Mouse (Mus musculus) liver, embryonic 13.5 days (tissue): ENCODE results near the gene Spin2f. TPM values are rescaled to one million over a fixed set of nuclear protein-coding genes. Genes with fewer than 3 reads are reported as not detected.
"Not testable (repeated sequence)": the region's sequence is repeated elsewhere in the genome, so short reads cannot be mapped to it uniquely, and the experiment has no call there.

Source experiments
- ATAC-seq: fragments of 200-750 bp; cut with Nextera tagmentation; 2 replicates; pipeline ENCODE4 v1.8.0; 2017; ENCODE audit warnings: low read depth, mild to moderate bottlenecking, moderate number of reproducible peaks, moderate library complexity
- DNase-seq: peaks from one replicate; pipeline ENCODE4 v3.0.0; 2022
- H3K27ac ChIP-seq: fragments of 300-500 bp; sonication (generic); 2 replicates; pipeline ENCODE4 v1.5.1; 2015; ENCODE audit warnings: moderate library complexity, mild to moderate bottlenecking, inconsistent platforms
- H3K27me3 ChIP-seq: fragments of 300-500 bp; sonication (generic); 2 replicates; pipeline ENCODE4 v1.6.1; 2015; ENCODE audit warnings: mild to moderate bottlenecking, inconsistent platforms
- H3K36me3 ChIP-seq: fragments of 300-500 bp; sonication (generic); 2 replicates; pipeline ENCODE4 v1.6.1; 2015; ENCODE audit warnings: mild to moderate bottlenecking, inconsistent platforms
- H3K4me1 ChIP-seq: fragments of 300-500 bp; sonication (generic); replicated peaks from 2 replicates; pipeline ENCODE4 v1.6.1; 2015; ENCODE audit warnings: inconsistent platforms
- H3K4me2 ChIP-seq: fragments of 300-500 bp; sonication (generic); 2 replicates; pipeline ENCODE4 v1.6.1; 2015; ENCODE audit warnings: inconsistent platforms, mild to moderate bottlenecking, moderate library complexity
- H3K4me3 ChIP-seq: fragments of 300-500 bp; sonication (generic); replicated peaks from 2 replicates; pipeline ENCODE4 v1.5.1; 2015; ENCODE audit warnings: mild to moderate bottlenecking, inconsistent platforms
- H3K9ac ChIP-seq: fragments of 300-500 bp; sonication (generic); 2 replicates; pipeline ENCODE4 v1.6.1; 2015; ENCODE audit warnings: mild to moderate bottlenecking, inconsistent platforms
- H3K9me3 ChIP-seq: fragments of 300-500 bp; sonication (generic); replicated peaks from 2 replicates; pipeline ENCODE4 v1.6.1; 2016; ENCODE audit warnings: inconsistent platforms
- WGBS: fragments of 180-500 bp; shearing (Covaris S2); methylation state at CpG from one replicate; pipeline ENCODE4 v1.1.7; 2015; ENCODE audit not compliant: insufficient replicate concordance; 5-methylcytosine and 5-hydroxymethylcytosine counted together
- polyA plus RNA-seq: library from polyadenylated mRNA; unstranded; fragments of >200 nt; fragmentation: Nextera tagmentation; extraction: Ambion mirVana; gene quantifications from 2 replicates; pipeline ENCODE4 v1.2.1, GENCODE M21; 2015

Spin2f gene
- not detected in 2 replicates for polyA plus RNA-seq

DNA sequence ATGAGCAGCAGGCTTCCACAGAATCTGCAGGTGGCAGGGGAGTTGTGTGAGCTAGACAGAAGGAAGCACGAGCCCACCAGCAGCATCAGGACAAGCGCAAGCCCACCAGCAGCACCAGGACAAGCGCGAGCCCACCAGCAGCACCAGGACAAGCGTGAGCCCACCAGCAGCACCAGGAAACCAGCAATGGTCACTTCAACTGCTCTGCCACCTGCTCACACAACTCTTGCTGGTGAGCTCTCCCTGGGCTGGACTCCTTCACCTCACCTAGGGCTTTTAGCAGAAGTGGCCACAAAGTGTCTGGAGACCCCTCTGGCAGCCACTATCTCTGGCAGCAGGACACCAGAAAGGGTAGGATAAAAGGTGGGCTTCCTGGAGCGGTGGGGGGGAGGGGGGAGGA, at the start of gene Spin2f:
Spin2f (plus strand) TSS at position 301 of the 400 bp plus-strand sequence.
- not testable (repeated sequence) for H3K4me2 ChIP-seq, H3K9me3 ChIP-seq, H3K4me3 ChIP-seq, H3K27ac ChIP-seq, H3K9ac ChIP-seq, H3K36me3 ChIP-seq, H3K27me3 ChIP-seq, ATAC-seq, DNase-seq, H3K4me1 ChIP-seq
- WGBS = 23% methylated on average over 1 of the region's 6 CpGs

DNA sequence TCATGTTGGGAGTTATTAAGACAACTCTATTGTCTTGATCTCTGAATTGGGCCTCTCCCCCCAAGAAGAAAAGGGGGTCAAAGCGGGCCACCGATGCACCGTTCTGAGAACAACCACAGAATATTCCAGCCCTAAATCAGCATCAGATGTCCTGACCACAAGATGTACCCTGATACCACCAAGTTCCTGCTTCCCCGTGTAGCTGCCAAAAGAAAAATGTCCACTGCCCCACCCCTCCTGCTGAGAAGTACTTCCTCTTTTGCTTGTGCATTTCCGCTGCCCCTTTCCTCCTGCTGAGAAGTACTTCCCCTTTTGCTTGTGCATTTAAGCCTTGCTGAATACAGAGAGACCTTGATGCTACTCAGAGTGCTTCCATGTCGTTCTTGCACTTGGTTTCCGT, 41.6 kb upstream of the Spin2f start:
- H3K4me2 ChIP-seq, H3K36me3 ChIP-seq, ATAC-seq, DNase-seq, H3K27ac ChIP-seq, H3K9ac ChIP-seq, H3K27me3 ChIP-seq, H3K9me3 ChIP-seq, H3K4me3 ChIP-seq, H3K4me1 ChIP-seq: not testable (repeated sequence)
- 69% methylated on average over 7 of the region's 7 CpGs for WGBS

DNA sequence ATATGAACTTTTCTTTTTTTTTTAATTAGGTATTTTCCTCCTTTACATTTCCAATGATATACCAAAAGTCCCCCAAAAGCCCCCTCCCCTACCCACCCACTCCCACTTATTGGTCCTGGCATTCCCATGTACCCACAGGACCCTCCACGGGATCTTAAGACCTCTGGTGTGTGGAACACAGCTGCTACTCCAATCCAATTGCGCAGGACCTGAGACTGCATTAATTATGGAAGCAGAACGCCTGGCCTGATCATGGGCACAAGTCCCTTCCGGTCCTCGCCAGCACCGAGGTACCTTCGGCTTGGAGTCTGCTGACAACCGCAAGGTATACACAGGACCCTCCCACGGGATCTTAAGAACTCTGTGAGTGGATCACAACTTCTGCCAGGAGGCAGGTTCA, 30.2 kb upstream of the Spin2f start:
- H3K4me2 ChIP-seq, H3K9ac ChIP-seq, H3K27me3 ChIP-seq, ATAC-seq, H3K4me3 ChIP-seq, H3K36me3 ChIP-seq, H3K27ac ChIP-seq, H3K4me1 ChIP-seq, DNase-seq: not testable (repeated sequence)
- peaks cover 12% of the 10 kb centered on the region for H3K9me3 ChIP-seq
- WGBS = 70% methylated on average over 9 of the region's 9 CpGs

DNA sequence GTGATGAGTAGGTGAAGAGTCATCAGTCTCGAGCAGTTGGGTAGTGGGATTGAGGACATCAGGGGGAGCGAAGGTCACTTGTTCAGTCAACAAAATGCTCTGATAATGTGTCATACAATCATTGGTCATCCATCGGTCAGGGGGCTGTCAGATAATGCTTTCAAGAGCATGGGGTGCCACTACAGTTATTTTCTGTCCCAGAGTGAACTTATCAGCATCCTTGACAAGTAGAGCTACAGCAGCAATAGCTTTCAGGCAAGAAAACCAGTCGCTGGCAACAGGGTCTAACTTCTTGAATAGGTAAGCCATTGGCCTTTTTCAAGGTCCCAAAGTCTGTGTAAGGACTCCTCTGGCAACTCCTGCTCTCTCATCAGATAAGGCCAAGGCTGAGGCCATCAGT, 18.6 kb upstream of the Spin2f start:
- H3K4me2 ChIP-seq, H3K36me3 ChIP-seq, ATAC-seq, H3K27me3 ChIP-seq, H3K9ac ChIP-seq, DNase-seq, H3K4me3 ChIP-seq, H3K4me1 ChIP-seq, H3K27ac ChIP-seq: not testable (repeated sequence)
- peaks cover 14% of the 10 kb centered on the region; the same call in 1 of the 2 replicates for H3K9me3 ChIP-seq
- 37% methylated on average over 4 of the region's 4 CpGs for WGBS

DNA sequence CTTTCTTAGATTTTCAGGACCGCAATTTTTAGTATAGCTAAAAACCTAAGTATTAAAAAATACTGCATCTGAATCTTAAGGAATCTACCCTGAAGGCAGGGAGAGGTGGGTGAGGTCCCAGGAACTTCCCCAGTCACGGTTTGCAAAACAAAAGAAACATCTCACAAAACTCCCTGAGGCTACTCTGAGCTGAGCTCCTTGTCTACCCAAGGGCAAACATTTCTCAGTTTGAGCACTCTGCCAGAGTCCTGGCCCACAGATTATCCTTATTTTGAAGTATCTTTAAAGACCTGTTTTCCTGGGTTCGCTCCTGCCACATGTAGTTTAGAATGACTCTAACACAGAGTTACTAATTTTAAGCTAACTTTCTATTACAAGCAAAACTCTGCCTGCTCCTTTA, 11.9 kb upstream of the Spin2f start:
- not testable (repeated sequence) for H3K36me3 ChIP-seq, H3K9ac ChIP-seq, H3K27me3 ChIP-seq, H3K9me3 ChIP-seq, H3K27ac ChIP-seq, H3K4me3 ChIP-seq, H3K4me2 ChIP-seq, ATAC-seq, DNase-seq, H3K4me1 ChIP-seq
- 51% methylated on average over 3 of the region's 3 CpGs for WGBS

Other genes with a start within 250 kb of the Spin2f start
- gene Btbd35f29, start 136.2 kb upstream of the Spin2f start, polyA plus RNA-seq = not detected in 2 replicates
- gene Btbd35f26, start 82.6 kb downstream of the Spin2f start, polyA plus RNA-seq = not detected in 2 replicates
- not detected in 2 replicates for gene Btbd35f19, start 130.0 kb downstream of the Spin2f start, polyA plus RNA-seq